Mouse (Mus musculus): ENCODE results near the gene St6gal1. TPM values are rescaled to one million over a fixed set of nuclear protein-coding genes. Genes with fewer than 3 reads are reported as not detected.

Gene St6gal1
- polyA plus RNA-seq, 1 experiment: 5.7 TPM

DNA sequence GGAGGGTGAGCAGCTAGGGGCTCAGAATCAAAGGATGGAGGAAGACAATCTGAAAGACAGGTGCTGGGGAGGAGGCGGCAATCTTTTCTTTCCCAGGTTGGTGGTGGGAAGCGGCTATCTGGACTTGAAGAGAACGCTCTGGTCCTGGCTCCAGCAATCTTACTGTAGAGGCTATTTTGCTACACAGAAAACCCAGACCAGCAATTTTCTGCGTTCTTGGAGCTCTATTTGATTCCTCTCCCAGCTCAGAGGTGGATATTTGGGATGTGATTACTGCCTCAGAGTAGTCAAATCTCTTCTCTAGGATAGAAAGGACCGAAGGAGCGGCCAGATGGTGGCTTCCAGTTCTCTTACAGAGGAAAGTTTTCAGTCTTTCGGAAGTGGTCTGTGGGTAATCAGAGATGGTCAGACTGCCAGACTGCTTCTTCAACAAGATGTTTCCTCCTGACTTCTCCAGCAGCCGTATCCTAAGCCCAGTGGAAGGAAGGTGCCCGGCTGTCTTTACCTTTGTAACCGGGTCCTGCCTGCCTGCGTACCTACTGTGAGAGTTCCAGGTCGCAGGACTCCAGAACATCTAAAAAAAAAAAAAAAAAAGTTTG lies 570 bp upstream of the St6gal1 start:
- Histone ChIP-seq H3K36me3 (ENCODE audit: control insufficient read depth, insufficient read depth) (no peaks in the 10 kb centered on the region), H3K79me2 (ENCODE audit: control insufficient read depth, insufficient read depth) (peaks cover 7% of the 10 kb centered on the region), H3K27me3 (ENCODE audit: control insufficient read depth, insufficient read depth, insufficient read length) (no peaks in the 10 kb centered on the region), H3ac (ENCODE audit: control insufficient read depth, insufficient read length) (no peak overlapping the region), H3K4me2 (ENCODE audit: low read depth) (peak overlapping the region; percentile 90), H3K4me3 (peak overlapping the region; percentile 62)
- no peak for TF ChIP-seq TCF3 (IDR thresholded peaks at IDR 0.05; ENCODE audit: insufficient read length, low read depth)
- TF ChIP-seq MYOG (IDR thresholded peaks at IDR 0.05; ENCODE audit: control insufficient read depth in 1 of 3, insufficient read depth in 1 of 3, insufficient read length in 2 of 3, low read depth in 2 of 3): no peak
- no peak for TF ChIP-seq POLR2A (IDR thresholded peaks at IDR 0.05; ENCODE audit: insufficient read length, low read depth)
- no peak for TF ChIP-seq E2F4 (IDR thresholded peaks at IDR 0.05; ENCODE audit: insufficient read depth)

DNA sequence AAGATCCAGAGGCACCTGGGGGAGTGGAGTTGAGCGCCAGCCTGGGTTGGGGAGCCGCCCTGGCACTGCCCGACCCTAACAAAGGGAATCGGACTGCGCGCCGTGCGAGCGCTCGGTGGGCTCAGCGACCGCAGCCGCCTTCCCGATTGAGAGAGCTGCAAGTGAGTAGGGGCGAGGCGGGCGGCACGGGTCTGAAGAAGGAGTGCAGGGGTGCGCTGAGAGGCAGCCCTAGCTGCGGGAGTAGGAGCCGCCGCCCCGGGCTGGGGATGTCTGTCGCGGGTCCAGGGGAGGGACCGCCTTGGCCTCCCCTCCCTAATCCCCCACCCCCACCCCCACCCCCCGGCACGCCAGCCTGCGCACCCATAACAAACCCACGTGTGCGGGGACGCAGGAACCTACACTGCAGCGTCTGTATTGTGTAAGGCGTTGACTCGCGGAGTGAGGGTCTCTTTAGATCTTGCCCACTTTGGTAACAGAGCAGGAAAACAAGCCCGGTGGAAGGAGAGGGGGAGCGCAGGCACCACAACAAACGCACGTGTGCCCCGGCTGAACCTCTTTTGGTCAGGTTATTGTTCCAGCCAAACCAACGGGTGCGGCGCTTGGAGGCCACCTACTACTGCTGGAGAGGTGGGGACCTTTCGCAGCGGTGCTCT lies 655 bp downstream of the St6gal1 start:
- peak overlapping the region; percentile 90 for H3K4me2 ChIP-seq (ENCODE audit: low read depth)
- H3K27me3 ChIP-seq (ENCODE audit: control insufficient read depth, insufficient read depth, insufficient read length): no peaks in the 10 kb centered on the region
- H3K36me3 ChIP-seq (ENCODE audit: control insufficient read depth, insufficient read depth): no peaks in the 10 kb centered on the region
- H3K4me3 ChIP-seq: peak overlapping the region; percentile 62
- TF ChIP-seq MYOG (IDR thresholded peaks at IDR 0.05; ENCODE audit: control insufficient read depth in 1 of 3, insufficient read depth in 1 of 3, insufficient read length in 2 of 3, low read depth in 2 of 3): peak in 1 of 3 experiments; percentile 7
- TF ChIP-seq TCF3 (IDR thresholded peaks at IDR 0.05; ENCODE audit: insufficient read length, low read depth): no peak
- H3K79me2 ChIP-seq (ENCODE audit: control insufficient read depth, insufficient read depth): peaks cover 7% of the 10 kb centered on the region
- peak overlapping the region; percentile 24 for H3ac ChIP-seq (ENCODE audit: control insufficient read depth, insufficient read length)

DNA sequence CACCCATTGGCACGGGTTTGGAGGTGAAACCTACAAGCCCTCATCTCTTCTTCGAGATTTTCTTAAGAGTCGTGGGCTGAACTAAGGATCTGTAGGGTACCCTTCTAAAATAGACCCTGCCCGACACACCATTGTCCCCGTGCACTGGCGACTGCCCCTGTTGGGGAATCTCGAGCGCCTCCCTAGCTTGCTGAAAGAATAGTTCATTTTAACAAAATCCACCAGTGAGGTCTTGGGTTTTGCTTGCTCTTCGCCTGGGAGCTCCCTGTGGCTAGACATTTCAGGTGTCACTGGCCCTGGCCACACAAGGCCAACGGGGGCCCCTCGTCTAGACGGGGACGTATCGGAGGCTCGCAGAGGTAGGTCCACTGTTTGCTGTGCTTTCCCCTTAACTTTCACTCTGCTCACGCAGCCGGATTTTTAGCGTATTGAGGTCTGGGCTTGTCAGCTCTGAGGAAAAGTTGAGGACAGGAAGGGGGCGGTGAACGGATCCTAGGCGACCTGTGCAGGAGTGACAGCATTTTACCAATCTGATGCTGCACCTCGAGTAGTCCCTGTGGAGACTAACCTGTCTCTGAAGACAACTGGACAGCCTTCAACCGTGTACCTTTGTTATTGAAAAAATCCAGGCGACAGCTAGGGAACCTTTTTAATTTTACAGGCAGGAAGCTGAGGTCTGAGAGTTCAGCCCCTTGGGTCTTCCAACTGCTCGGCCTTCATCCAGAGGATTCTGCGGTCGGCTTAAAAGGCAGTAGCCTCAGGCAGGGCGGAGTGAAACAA lies 1.5 kb downstream of the St6gal1 start:
- H3ac ChIP-seq (ENCODE audit: control insufficient read depth, insufficient read length): peak overlapping the region; percentile 24
- peak overlapping the region; percentile 90 for H3K4me2 ChIP-seq (ENCODE audit: low read depth)
- no peak for TF ChIP-seq POLR2AphosphoS2 (IDR thresholded peaks at IDR 0.05; ENCODE audit: insufficient read length, low read depth)
- no peak for TF ChIP-seq REST (IDR thresholded peaks at IDR 0.05; ENCODE audit: insufficient read depth, insufficient read length)
- no peak for TF ChIP-seq MYOG (IDR thresholded peaks at IDR 0.05; ENCODE audit: control insufficient read depth in 1 of 3, insufficient read depth in 1 of 3, insufficient read length in 2 of 3, low read depth in 2 of 3)
- TF ChIP-seq E2F4 (IDR thresholded peaks at IDR 0.05; ENCODE audit: insufficient read depth): no peak
- no peak for TF ChIP-seq USF1 (IDR thresholded peaks at IDR 0.05; ENCODE audit: low read depth)
- no peak for TF ChIP-seq TCF3 (IDR thresholded peaks at IDR 0.05; ENCODE audit: insufficient read length, low read depth)
- no peak for TF ChIP-seq CEBPB (IDR thresholded peaks at IDR 0.05; ENCODE audit: insufficient read depth, poor library complexity, severe bottlenecking)
- TF ChIP-seq MAX (IDR thresholded peaks at IDR 0.05; ENCODE audit: low read depth): no peak
- no peaks in the 10 kb centered on the region for H3K36me3 ChIP-seq (ENCODE audit: control insufficient read depth, insufficient read depth)
- peak overlapping the region; percentile 62 for H3K4me3 ChIP-seq
- no peaks in the 10 kb centered on the region for H3K27me3 ChIP-seq (ENCODE audit: control insufficient read depth, insufficient read depth, insufficient read length)
- peaks cover 7% of the 10 kb centered on the region for H3K79me2 ChIP-seq (ENCODE audit: control insufficient read depth, insufficient read depth)

DNA sequence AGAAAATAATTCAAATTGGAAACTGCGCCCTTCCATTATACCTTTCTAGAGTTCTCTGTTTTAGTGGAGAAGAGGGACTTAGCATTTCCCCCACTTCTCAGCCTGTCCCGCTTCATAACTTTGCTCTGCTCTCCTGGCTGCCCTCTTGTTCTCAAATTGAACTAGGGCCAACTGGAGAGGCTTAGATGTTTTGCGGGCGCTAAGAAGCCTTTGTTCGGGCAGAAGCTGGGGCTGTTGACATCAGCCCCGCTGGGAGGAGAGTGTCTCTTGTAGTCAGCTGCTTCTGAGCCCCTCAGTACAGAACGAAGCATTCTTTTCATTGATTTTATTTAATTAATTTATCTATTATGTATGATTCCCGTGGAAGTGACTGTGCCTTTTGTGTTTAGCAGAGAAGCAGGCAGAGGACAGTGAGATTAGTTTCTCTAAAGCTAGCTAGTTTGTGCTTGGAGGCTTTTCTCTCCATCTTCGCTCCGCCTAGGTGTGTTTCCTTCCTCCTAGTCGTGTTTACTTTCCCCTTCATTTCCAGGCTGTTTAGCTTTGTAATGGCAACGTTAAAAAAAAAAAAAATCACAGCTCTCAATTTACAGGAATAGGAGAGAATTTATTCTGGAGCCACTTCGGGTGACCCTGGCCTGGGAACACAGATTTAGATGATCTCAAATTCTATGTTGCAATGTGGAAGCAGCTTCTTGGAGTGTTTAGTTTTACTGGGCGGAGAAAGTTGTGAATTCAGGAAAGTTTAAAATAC lies 2.2 kb downstream of the St6gal1 start:
- no peak for TF ChIP-seq CEBPB (IDR thresholded peaks at IDR 0.05; ENCODE audit: insufficient read depth, poor library complexity, severe bottlenecking)
- no peak for TF ChIP-seq TCF3 (IDR thresholded peaks at IDR 0.05; ENCODE audit: insufficient read length, low read depth)
- no peak for TF ChIP-seq E2F4 (IDR thresholded peaks at IDR 0.05; ENCODE audit: insufficient read depth)
- no peak for TF ChIP-seq MAX (IDR thresholded peaks at IDR 0.05; ENCODE audit: low read depth)
- TF ChIP-seq POLR2A (IDR thresholded peaks at IDR 0.05; ENCODE audit: insufficient read length, low read depth): no peak
- TF ChIP-seq USF1 (IDR thresholded peaks at IDR 0.05; ENCODE audit: low read depth): no peak
- no peak for TF ChIP-seq POLR2AphosphoS2 (IDR thresholded peaks at IDR 0.05; ENCODE audit: insufficient read length, low read depth)
- TF ChIP-seq REST (IDR thresholded peaks at IDR 0.05; ENCODE audit: insufficient read depth, insufficient read length): no peak
- TF ChIP-seq MYOG (IDR thresholded peaks at IDR 0.05; ENCODE audit: control insufficient read depth in 1 of 3, insufficient read depth in 1 of 3, insufficient read length in 2 of 3, low read depth in 2 of 3): no peak
- no peak for TF ChIP-seq MYOD1 (IDR thresholded peaks at IDR 0.05; ENCODE audit: control insufficient read depth in 1 of 3, insufficient read length in 2 of 3, low read depth in 2 of 3)
- no peak for TF ChIP-seq TCF12 (IDR thresholded peaks at IDR 0.05; ENCODE audit: insufficient read depth, poor library complexity, severe bottlenecking)
- TF ChIP-seq SRF (IDR thresholded peaks at IDR 0.05; ENCODE audit: control insufficient read depth, insufficient read length, low read depth): no peak
- H3K4me3 ChIP-seq: peak overlapping the region; percentile 62
- no peaks in the 10 kb centered on the region for H3K27me3 ChIP-seq (ENCODE audit: control insufficient read depth, insufficient read depth, insufficient read length)
- H3ac ChIP-seq (ENCODE audit: control insufficient read depth, insufficient read length): peak overlapping the region; percentile 24
- peak overlapping the region; percentile 90 for H3K4me2 ChIP-seq (ENCODE audit: low read depth)
- H3K36me3 ChIP-seq (ENCODE audit: control insufficient read depth, insufficient read depth): no peaks in the 10 kb centered on the region
- peaks cover 7% of the 10 kb centered on the region for H3K79me2 ChIP-seq (ENCODE audit: control insufficient read depth, insufficient read depth)
